Mouse (Mus musculus) lung, postnatal 0 days (tissue): ENCODE measurements around the gene Rab25.

Experiments
- CTCF ChIP-seq: IDR thresholded peaks from 2 replicates; pipeline ENCODE4 v1.5.1; 2016; ENCODE audit warnings: antibody characterized with exemption, mild to moderate bottlenecking
- EP300 ChIP-seq: IDR thresholded peaks from 2 replicates; pipeline ENCODE4 v1.6.1; 2016; ENCODE audit warnings: antibody characterized with exemption, mild to moderate bottlenecking, control low read depth

DNA sequence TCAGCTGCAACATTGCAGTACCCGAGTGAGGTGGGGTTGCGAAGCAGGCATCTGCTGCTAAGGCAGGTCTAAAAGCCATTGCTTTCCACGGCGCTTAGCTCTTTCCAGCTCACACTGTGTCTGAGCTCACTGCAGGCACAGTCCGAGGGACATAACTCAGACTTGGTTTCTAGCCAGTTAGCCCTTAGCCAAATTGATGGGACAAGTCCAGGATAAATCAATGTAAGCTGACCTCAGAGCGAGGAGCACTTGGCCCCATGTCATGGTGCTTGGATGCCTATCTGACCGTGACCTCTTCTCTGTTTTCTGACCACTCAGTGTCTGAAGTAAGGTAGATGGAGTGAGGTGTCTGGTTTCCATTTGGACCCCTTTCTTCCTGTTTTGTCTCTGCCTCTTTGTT is 15.9 kb upstream of the Rab25 start:
- TF ChIP-seq CTCF (no peak), EP300 (no peak)
